Mouse (Mus musculus) leukemia stem cell, adult 10-12 weeks (primary cell): ENCODE results near the gene A430033K04Rik. TPM values are rescaled to one million over a fixed set of nuclear protein-coding genes. Genes with fewer than 3 reads are reported as not detected.

Source experiments
- polyA plus RNA-seq: library from polyadenylated mRNA; stranded (reverse); fragments of >175 nt; gene quantifications from 2 replicates; pipeline ENCODE4 v1.2.3, GENCODE M21; 2012; ENCODE audit warnings: low replicate concordance

A430033K04Rik gene
- 0.81 TPM in 1 of 2 replicates, not detected in the other for polyA plus RNA-seq

GRCm38 (mm10) chr5:138622645-138623477 is at the start of gene A430033K04Rik:
TSS of gene A430033K04Rik (plus strand) at chr5:138622859.

GRCm38 (mm10) chr5:138619211-138620128 is 3.2 kb upstream of the A430033K04Rik start, which contains the start of gene Zfp68:
TSS of gene Zfp68 (minus strand) at chr5:138619761.

Other genes with a start within 250 kb of the A430033K04Rik start
- 0.10 and 0.58 TPM in 2 replicates for gene Zfp157, start 181.4 kb upstream of the A430033K04Rik start, polyA plus RNA-seq
- not detected in 2 replicates for gene 1700123K08Rik, start 58.1 kb upstream of the A430033K04Rik start, polyA plus RNA-seq
- gene Zfp68, start 3.1 kb upstream of the A430033K04Rik start, polyA plus RNA-seq, result 0.21 and 0.64 TPM in 2 replicates
- 0.64 and 0.95 TPM in 2 replicates for gene Fam20c, start 131.7 kb downstream of the A430033K04Rik start, polyA plus RNA-seq
- 0.50 TPM in 1 of 2 replicates, not detected in the other for gene Gm5294, start 197.2 kb downstream of the A430033K04Rik start, polyA plus RNA-seq